Mouse (Mus musculus): ENCODE measurements around the gene Lifr.

GRCm38 (mm10) chr15:7216581-7217272 lies 126.3 kb downstream of the Lifr start:
- TF ChIP-seq CTCF (IDR thresholded peaks at IDR 0.05; ENCODE audit: insufficient read depth, low read length) (no peak), POLR2A (IDR thresholded peaks at IDR 0.05; ENCODE audit: borderline replicate concordance, extremely low read depth, low read depth, low read length) (no peak)
